Mouse (Mus musculus) WW6 (cell line): ENCODE results near the gene March10.

Experiments
- DNase-seq: peaks from one replicate; pipeline ENCODE4 v3.0.0-alpha.2; 2013; ENCODE audit warnings: low read depth, low spot score

Gene March10

DNA sequence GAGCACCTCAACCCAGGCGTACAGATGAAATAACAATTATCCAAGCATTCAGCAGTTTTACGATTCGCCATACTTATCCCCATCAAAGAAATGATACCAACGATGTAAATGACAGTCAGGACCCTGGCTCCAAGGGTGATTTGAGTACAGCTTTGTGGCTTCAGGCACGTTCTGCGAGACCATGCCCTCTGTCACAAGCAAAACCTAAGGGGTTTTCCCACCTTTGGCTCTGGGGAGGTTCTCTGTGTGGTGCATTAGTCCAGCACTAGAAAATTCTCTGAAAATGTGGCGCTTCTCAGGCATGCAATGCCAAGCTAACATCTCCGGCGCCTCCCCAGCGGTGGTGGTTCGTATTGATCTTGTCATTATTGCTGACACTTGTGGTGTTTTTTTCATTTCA lies 47.1 kb downstream of the March10 start:
- DNase-seq: no peak

DNA sequence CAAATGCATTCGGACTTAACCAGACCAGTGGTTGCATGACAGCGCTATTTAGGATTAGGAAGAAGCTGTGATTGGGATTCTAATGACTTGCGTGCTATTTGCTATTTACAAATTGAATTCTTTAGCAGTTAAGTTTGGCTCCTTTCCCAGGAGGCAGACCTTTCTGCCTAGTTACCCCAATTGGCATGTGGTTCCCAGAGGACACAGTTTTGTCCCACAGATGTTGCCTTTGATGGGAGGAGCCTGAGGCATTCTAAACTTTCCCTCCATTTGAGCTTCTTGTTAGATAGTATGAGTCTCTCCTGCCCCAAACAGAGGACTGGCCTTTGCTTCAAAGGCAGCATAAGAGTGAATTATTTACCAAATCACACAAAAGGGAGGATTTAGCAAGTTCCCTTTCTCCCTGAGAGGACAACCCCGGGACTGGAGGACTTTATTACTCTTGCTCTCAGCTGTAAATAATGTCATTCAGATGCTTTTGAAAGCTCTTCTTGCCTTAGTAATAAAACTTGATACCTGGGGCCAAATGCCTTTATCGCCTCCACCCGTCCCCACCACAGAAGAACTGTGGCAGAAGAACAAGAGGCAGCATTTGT lies 48.6 kb downstream of the March10 start:
- DNase-seq: no peak

- no peak for DNase-seq
Observed at GRCm38 (mm10) chr11:105402355-105402754, 54.2 kb downstream of the March10 start.

- DNase-seq: no peak
Observed at GRCm38 (mm10) chr11:105390290-105390689, 66.2 kb downstream of the March10 start.

- no peak for DNase-seq
Observed at GRCm38 (mm10) chr11:105388636-105389035, 67.9 kb downstream of the March10 start.

DNA sequence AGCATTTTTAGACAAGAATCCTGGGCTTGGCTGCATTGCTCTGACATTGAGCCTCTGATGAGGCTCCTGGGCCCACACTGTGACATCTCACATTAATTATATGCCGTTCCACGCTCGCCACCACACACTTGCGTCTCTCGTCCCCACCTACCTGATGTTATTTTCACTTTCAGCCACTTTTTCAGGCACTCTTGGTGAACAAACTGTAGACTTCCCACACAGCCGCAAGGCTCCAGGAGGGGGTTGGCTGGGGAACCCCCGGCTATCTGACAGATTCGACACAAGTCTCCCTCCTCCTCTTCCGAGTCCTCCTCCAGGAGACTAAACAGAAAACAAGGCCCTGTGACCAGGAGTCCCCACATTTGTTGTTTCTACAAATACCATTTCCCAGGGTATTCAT lies 71.3 kb downstream of the March10 start:
- no peak for DNase-seq

GRCm38 (mm10) chr11:105375821-105376235 lies 80.7 kb downstream of the March10 start:
- no peak for DNase-seq

DNA sequence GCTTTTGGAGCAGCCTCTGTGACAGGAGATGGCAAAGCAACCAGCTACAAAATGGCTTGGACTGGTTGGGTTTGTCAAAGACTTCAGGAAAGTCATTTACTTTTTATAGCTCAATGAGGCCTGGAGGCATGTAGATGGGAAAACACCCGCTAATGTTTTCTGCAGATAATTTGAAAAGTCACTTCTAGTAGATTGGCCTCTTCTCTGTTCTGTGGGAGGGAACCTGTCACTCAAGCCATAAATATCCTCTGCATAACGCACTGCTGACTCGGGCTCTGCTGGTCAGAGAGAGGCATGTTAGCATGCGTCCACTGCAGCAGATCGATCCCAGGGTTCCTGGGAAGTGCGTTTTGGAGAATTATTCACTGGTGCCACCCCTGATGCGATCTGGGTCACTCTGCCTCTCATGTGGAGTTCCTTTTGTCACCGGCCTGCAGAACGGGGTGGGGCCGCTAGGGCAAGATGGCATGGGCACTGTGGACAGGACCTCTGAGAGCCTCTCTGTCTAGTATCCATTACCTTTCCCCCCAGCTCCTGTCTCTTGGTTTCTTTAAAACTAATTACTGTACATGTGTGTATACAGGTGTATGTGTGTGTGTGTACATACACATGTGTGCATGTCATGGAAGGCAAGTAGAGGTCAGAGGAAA lies 81.9 kb downstream of the March10 start:
- DNase-seq: no peak

GRCm38 (mm10) chr11:105373881-105374280 lies 82.7 kb downstream of the March10 start:
- no peak for DNase-seq

DNA sequence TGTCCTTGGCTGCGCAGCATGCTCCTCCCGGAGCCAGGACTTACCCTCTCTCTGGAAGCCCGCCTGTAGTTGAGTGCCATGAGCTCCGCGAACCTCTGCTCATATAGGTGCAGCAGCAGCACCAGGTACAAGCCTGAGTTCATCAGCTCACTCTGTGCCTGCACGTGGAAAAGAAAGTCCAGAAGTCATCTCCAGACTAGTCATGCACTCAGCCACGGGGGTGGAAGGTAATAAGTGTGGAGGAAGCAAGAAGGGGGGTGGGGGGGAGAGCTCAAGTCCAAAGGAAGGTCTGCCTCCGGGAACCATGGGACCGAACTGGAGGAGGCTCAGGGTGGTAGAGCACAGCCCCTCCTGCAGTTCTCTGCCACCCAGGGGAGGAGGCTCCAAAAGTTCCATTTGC lies 84.7 kb downstream of the March10 start:
- DNase-seq: no peak

- no peak for DNase-seq
Observed at GRCm38 (mm10) chr11:105369526-105370386, 86.8 kb downstream of the March10 start.

GRCm38 (mm10) chr11:105368833-105369232 lies 87.7 kb downstream of the March10 start:
- no peak for DNase-seq

GRCm38 (mm10) chr11:105367163-105367562 lies 89.4 kb downstream of the March10 start:
- DNase-seq: no peak

- no peak for DNase-seq
Observed at GRCm38 (mm10) chr11:105366051-105366450, 90.5 kb downstream of the March10 start.

DNA sequence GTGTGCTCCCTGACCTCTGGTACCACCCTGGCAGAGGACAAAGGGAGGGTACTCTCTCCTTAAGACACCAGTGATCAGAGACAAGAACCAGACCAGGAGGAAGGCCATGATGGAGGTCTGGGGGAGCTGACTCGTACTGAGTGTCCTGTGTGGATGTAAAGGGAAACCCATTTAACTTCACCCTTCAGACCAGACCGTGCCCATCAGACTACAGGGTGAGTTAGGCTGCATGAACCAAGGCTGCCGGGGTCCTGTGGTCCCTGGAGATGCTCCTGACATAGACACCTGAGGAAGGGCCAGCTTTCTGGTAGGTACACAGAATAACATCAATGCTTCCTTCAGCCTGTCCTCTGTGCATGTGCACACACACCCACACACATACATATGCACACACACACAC lies 90.9 kb downstream of the March10 start:
- DNase-seq: no peak

- DNase-seq: no peak
Observed at GRCm38 (mm10) chr11:105364386-105365065, 92.0 kb downstream of the March10 start.

GRCm38 (mm10) chr11:105363598-105364385 lies 92.7 kb downstream of the March10 start:
- DNase-seq: no peak

DNA sequence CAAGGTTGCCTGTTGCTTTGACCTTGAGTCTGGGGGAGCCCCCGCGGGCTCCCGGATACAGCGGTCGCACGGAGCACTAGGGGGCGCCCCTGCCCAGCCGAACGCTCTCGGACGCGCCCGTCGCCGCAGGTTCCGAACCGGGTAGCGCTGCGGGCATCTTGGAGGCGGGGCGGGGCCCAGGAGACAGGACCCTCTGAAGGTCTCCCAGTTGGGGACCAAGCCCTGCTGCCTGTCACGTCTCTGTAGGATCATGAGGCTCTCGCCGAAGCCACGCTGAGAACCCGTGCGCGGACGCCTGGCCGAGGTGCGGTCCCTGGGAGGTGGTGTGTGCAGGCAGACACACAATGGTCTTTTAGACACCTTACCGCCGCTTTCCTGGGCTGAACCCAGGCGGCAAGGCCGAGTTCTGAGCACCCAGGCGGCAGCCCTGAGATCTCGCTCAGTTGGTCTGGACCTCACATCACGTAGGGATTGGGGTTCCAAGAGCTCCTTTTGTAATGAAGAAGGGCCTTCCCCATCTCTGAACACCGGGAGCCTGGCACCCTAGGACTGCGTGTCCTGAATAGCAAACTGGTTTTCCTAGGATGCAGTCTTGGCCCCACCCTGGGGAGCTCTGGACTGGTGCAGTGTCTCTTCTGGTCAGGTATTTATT lies 93.5 kb downstream of the March10 start:
- DNase-seq: no peak

- no peak for DNase-seq
Observed at GRCm38 (mm10) chr11:105362041-105362765, 94.3 kb downstream of the March10 start.

DNA sequence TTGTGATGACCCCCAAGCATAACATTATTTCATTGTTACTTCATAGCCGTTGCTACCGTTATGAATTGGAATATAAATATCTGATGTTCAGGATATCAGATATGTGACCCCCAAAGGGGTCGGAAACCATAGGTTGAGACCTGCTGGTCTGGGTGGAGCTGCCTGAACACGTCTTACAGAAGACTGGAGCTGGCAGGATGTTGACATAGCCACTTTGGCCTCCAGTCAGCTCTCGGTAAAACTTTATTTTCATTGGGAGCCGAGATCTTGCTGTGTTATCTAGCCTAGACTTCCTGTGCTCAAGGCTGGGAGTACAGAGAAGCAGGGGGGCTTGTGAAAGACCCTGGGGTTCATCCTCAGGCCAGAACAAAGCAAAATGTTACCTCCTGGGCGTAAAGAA lies 100.2 kb downstream of the March10 start:
- DNase-seq: no peak
